Comparison of ENCODE assay signal across 14 mouse cellular contexts in the genomic region with DNA sequence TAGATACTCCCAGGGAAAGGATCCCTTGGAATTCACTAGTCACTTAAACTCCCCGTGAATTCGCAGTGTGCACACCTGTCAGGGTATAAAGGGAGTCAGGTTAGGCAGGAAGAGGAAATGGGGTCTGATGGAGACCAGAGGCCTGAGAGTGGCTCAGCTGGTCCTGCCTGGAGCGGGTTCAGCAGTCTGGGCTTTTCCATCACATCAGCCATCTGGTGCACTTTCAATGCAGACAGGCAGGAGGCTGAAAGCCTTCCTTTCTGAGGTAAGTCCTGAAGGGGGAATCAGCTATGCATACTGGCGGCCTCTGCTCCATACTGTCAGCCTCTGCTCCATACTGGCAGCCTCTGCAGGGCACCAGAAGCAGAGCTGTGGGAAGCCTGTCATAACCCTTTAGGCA. TPM values are rescaled to one million over a fixed set of nuclear protein-coding genes. Genes with fewer than 3 reads are reported as not detected.
DNase-seq lines count a peak whose midpoint lies in the region.
"Had no signal": no experiment of that assay in that cellular context is flagged by ENCODE, and none has a peak within 500 bp of the region (broad histone marks: within the 10 kb centered on the region; RNA-seq: fewer than 3 reads in every experiment).

No protein-coding gene starts in this region.

- DNase-seq in cerebellum, postnatal 25 days: peak; percentile 22 to 44
- no peak for DNase-seq in cerebellum, postnatal 4 days (ENCODE audit: low spot score in 2 of 2)
- peak; percentile 1 to 8 for DNase-seq in layer of hippocampus, postnatal 10 days (ENCODE audit: low spot score in 2 of 2)
- DNase-seq in layer of hippocampus, postnatal 25 days (ENCODE audit: extremely low spot score in 1 of 2, low spot score in 1 of 2): no peak
- peak; percentile 25 for DNase-seq in testis, postnatal 10 days (ENCODE audit: low spot score)
- DNase-seq in testis, postnatal 14 days (ENCODE audit: low spot score): no peak
- no peak for DNase-seq in Muller cell, postnatal 12 days (ENCODE audit: inconsistent ontology term)
- DNase-seq: adrenal gland, postnatal 10 days; B cell, adult 2 months; kidney, adult 11 months; layer of hippocampus, adult 9-11 months; left cerebral cortex, postnatal 4 days; spleen, adult 18-20 months; thymus, postnatal 25 days had no signal

RNA-seq across cellular contexts. Expression of gene Cdkn1a, which starts 3.9 kb away (rescaled TPM):
- 10 to 100 TPM; 23.6 to 29.4 TPM for total RNA-seq in layer of hippocampus, postnatal 10 days (2021)
- total RNA-seq in layer of hippocampus, postnatal 25 days (2021): 10 to 100 TPM in 1 of 2 experiments, 1 to 10 TPM in 1; 7.1 to 13.9 TPM

RNA-seq across cellular contexts. Expression of gene Rab44, which starts 27.0 kb away (rescaled TPM):
- total RNA-seq in layer of hippocampus, postnatal 10 days (2021): under 1 TPM; 0.13 to 0.59 TPM
- under 1 TPM in 1 of 2 experiments, not detected in 1; 0.07 TPM for total RNA-seq in layer of hippocampus, postnatal 25 days (2021)

RNA-seq across cellular contexts. Expression of gene Srsf3, which starts 54.5 kb away (rescaled TPM):
- total RNA-seq in layer of hippocampus, postnatal 10 days (2021): 100 to 1,000 TPM; 179 to 207 TPM
- total RNA-seq in layer of hippocampus, postnatal 25 days (2021): 100 to 1,000 TPM; 125 to 140 TPM

Comparison
In these comparisons a context has a peak if more than half of its experiments do, and no peak if none do; other contexts are left out.
1. DNase-seq: peak in cerebellum, postnatal 25 days (2 of 2), layer of hippocampus, postnatal 10 days (2 of 2) and testis, postnatal 10 days (single experiment); none in cerebellum, postnatal 4 days (0 of 2), layer of hippocampus, postnatal 25 days (0 of 2), testis, postnatal 14 days (single experiment) and Muller cell, postnatal 12 days (single experiment).